Mouse (Mus musculus) ES-E14 (cell line): Measurements from ENCODE around the gene Pak1. TPM values are rescaled to one million over a fixed set of nuclear protein-coding genes. Genes with fewer than 3 reads are reported as not detected.

Experiments used
- DNase-seq: peaks from one replicate; pipeline ENCODE4 v3.0.0-alpha.2; 2013; ENCODE audit warnings: low read depth, low spot score
- H3K27ac ChIP-seq: 2 replicates; pipeline ENCODE4 v1.5.1; 2012; ENCODE audit warnings: low read depth, mild to moderate bottlenecking, low read length, moderate library complexity, mixed read lengths; ENCODE audit not compliant: poor library complexity, insufficient read depth, severe bottlenecking
- H3K36me3 ChIP-seq: 2 replicates; pipeline ENCODE4 v1.6.1; 2012; ENCODE audit warnings: mild to moderate bottlenecking, low read length, moderate library complexity, mixed read lengths; ENCODE audit not compliant: control insufficient read depth, poor library complexity, insufficient read depth, severe bottlenecking
- H3K4me1 ChIP-seq, 2 experiments: fragments of 150-350 bp in 1 of 2; sonication (generic) in 1 of 2; 2 replicates each; pipeline ENCODE4 v1.6.1; 2012; ENCODE audit warnings: low read length in 2 of 2, mild to moderate bottlenecking in 1 of 2, mixed read lengths in 1 of 2; ENCODE audit not compliant: control insufficient read depth in 2 of 2, insufficient read depth in 2 of 2, poor library complexity in 1 of 2
- H3K4me3 ChIP-seq, 2 experiments: fragments of 150-350 bp in 1 of 2; sonication (generic) in 1 of 2; 2 replicates each; pipeline ENCODE4 v1.5.1; 2012; ENCODE audit warnings: low read length in 2 of 2, low read depth in 1 of 2, mild to moderate bottlenecking in 1 of 2, mixed read lengths in 1 of 2; ENCODE audit not compliant: insufficient read depth in 1 of 2, poor library complexity in 1 of 2, severe bottlenecking in 1 of 2
- H3K9ac ChIP-seq: 2 replicates; pipeline ENCODE4 v1.6.1; 2012; ENCODE audit warnings: low read depth, mild to moderate bottlenecking, low read length, mixed read lengths; ENCODE audit not compliant: poor library complexity, insufficient read depth, severe bottlenecking
- H3K9me3 ChIP-seq: fragments of 150-350 bp; sonication (generic); 2 replicates; pipeline ENCODE4 v1.6.1; 2012; ENCODE audit warnings: low read depth, mild to moderate bottlenecking, low read length; ENCODE audit not compliant: control insufficient read depth, insufficient read depth
- CHD2 ChIP-seq: IDR thresholded peaks from 2 replicates; pipeline ENCODE4 v1.6.1; 2014; ENCODE audit warnings: mild to moderate bottlenecking, low read depth, low read length, inconsistent platforms
- HCFC1 ChIP-seq: IDR thresholded peaks from 2 replicates; pipeline ENCODE4 v1.6.1; 2012; ENCODE audit warnings: low read length, inconsistent platforms, borderline replicate concordance; ENCODE audit not compliant: insufficient read depth
- MAFK ChIP-seq: IDR thresholded peaks from 2 replicates; pipeline ENCODE4 v1.6.1; 2014; ENCODE audit warnings: mild to moderate bottlenecking, low read depth, low read length, inconsistent platforms; ENCODE audit not compliant: insufficient read depth
- ZC3H11A ChIP-seq: IDR thresholded peaks from 2 replicates; pipeline ENCODE4 v1.6.1; 2012; ENCODE audit warnings: low read depth, mild to moderate bottlenecking, inconsistent platforms, low read length, borderline replicate concordance
- ZNF384 ChIP-seq: IDR thresholded peaks from 2 replicates; pipeline ENCODE4 v1.6.1; 2012; ENCODE audit warnings: low read depth, low read length, inconsistent platforms
- in situ Hi-C, 2 experiments: fragments of 600-800 bp; cut with MboI; formaldehyde crosslinking; loops; one replicate each; pipeline ENCODE4 v1.15.1; 2025; ENCODE audit warnings: low sequenced_read_pairs in 2 of 2, inconsistent platforms in 1 of 2; ENCODE audit not compliant: unreplicated experiment in 2 of 2
- total RNA-seq: library from RNA; depleted of rRNA; stranded (reverse); fragments of 300-350 nt; gene quantifications from 2 replicates; pipeline ENCODE4 v1.2.3, GENCODE M21; 2012

Gene Pak1
- total RNA-seq, 1 experiment = 19.1 TPM

- in situ Hi-C loops = no loop called here
- H3K27ac ChIP-seq = no peak overlapping the region
- no peak overlapping the region for H3K4me3 ChIP-seq
- no peak overlapping the region for H3K9ac ChIP-seq
- TF ChIP-seq HCFC1 = no peak
- TF ChIP-seq MAFK = no peak
- TF ChIP-seq ZNF384 = no peak
- no peak for TF ChIP-seq CHD2
- no peaks in the 10 kb centered on the region for H3K36me3 ChIP-seq
- H3K4me1 ChIP-seq = peaks cover 0 to 2% of the 10 kb centered on the region in 2 experiments; a peak in 1 of 4 replicates
- DNase-seq = no peak
- H3K9me3 ChIP-seq = no peaks in the 10 kb centered on the region
Observed at GRCm38 (mm10) chr7:97829091-97829490, 40.8 kb downstream of the Pak1 start.

- Histone ChIP-seq H3K36me3 (no peaks in the 10 kb centered on the region), H3K9me3 (no peaks in the 10 kb centered on the region), H3K9ac (no peak overlapping the region), H3K27ac (no peak overlapping the region; the same call in 1 of the 2 replicates), H3K4me3 (no peak overlapping the region), H3K4me1 (peaks cover 0 to 2% of the 10 kb centered on the region in 2 experiments; a peak in 1 of 4 replicates)
- no peak for TF ChIP-seq ZNF384
- TF ChIP-seq HCFC1 = no peak
- no peak for TF ChIP-seq MAFK
- TF ChIP-seq ZC3H11A = no peak
- no peak for TF ChIP-seq CHD2
- peak; percentile 45 for DNase-seq
- in situ Hi-C loops = no loop called here
Observed at GRCm38 (mm10) chr7:97830739-97831138, 42.4 kb downstream of the Pak1 start.

GRCm38 (mm10) chr7:97832987-97833386 lies 44.6 kb downstream of the Pak1 start:
- Histone ChIP-seq H3K4me3 (no peak overlapping the region), H3K9ac (no peak overlapping the region), H3K9me3 (no peaks in the 10 kb centered on the region), H3K36me3 (no peaks in the 10 kb centered on the region), H3K4me1 (0 out of 4 replicates have a peak, but pooled peaks cover 0 to 2% of the 10 kb centered on the region in 2 experiments), H3K27ac (no peak overlapping the region)
- in situ Hi-C loops = no loop called here
- TF ChIP-seq MAFK (no peak), HCFC1 (no peak), ZNF384 (no peak), CHD2 (no peak), ZC3H11A (no peak)
- DNase-seq = no peak

GRCm38 (mm10) chr7:97838574-97838973 lies 50.2 kb downstream of the Pak1 start:
- Histone ChIP-seq H3K4me3 (no peak overlapping the region), H3K9ac (no peak overlapping the region), H3K9me3 (no peaks in the 10 kb centered on the region), H3K36me3 (no peaks in the 10 kb centered on the region), H3K4me1 (no peaks in the 10 kb centered on the region; a peak in 1 of 4 replicates), H3K27ac (no peak overlapping the region)
- TF ChIP-seq HCFC1 (no peak), CHD2 (no peak), ZNF384 (no peak), MAFK (no peak), ZC3H11A (no peak)
- DNase-seq = no peak
- in situ Hi-C loops = no loop called here

GRCm38 (mm10) chr7:97841311-97841710 lies 53.0 kb downstream of the Pak1 start:
- no peak for DNase-seq
- TF ChIP-seq CHD2 = no peak
- TF ChIP-seq MAFK = no peak
- no peak for TF ChIP-seq ZNF384
- H3K27ac ChIP-seq = no peak overlapping the region
- H3K36me3 ChIP-seq = no peaks in the 10 kb centered on the region
- no peaks in the 10 kb centered on the region; a peak in 1 of 4 replicates for H3K4me1 ChIP-seq
- H3K4me3 ChIP-seq = no peak overlapping the region
- H3K9ac ChIP-seq = no peak overlapping the region
- no peaks in the 10 kb centered on the region for H3K9me3 ChIP-seq
- in situ Hi-C loops = no loop called here
